Mouse (Mus musculus) cerebellum, postnatal 36 days (tissue): ENCODE results near the gene Stxbp1.
"Not testable (repeated sequence)": the region's sequence is repeated elsewhere in the genome, so short reads cannot be mapped to it uniquely, and the experiment has no call there.

ENCODE experiments used
- DNase-seq, 2 experiments: peaks; one replicate each; pipeline ENCODE4 v3.0.0; 2021 to 2022; ENCODE audit warnings: mixed read lengths in 2 of 2

Stxbp1 gene

DNA sequence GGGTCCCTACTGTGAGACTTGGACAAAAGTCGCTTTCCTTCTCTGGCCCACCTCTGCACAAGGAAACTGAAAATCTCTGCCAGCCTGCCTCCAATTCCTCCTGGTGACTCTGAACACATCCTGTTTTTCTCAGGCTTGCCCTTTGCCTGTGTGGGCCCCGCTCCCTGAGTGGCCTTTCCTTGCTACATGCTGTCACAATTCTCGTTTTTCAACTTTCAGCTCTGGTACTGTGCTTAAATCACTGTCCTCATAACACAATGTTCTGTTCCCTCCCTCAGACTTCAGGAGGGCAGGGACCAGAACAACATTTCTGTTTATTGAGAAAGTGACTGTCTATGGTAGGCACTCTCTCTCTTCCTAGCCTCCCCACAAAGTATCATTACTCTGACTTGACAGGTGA, 27.0 kb upstream of the Stxbp1 start:
- no peak for DNase-seq

DNA sequence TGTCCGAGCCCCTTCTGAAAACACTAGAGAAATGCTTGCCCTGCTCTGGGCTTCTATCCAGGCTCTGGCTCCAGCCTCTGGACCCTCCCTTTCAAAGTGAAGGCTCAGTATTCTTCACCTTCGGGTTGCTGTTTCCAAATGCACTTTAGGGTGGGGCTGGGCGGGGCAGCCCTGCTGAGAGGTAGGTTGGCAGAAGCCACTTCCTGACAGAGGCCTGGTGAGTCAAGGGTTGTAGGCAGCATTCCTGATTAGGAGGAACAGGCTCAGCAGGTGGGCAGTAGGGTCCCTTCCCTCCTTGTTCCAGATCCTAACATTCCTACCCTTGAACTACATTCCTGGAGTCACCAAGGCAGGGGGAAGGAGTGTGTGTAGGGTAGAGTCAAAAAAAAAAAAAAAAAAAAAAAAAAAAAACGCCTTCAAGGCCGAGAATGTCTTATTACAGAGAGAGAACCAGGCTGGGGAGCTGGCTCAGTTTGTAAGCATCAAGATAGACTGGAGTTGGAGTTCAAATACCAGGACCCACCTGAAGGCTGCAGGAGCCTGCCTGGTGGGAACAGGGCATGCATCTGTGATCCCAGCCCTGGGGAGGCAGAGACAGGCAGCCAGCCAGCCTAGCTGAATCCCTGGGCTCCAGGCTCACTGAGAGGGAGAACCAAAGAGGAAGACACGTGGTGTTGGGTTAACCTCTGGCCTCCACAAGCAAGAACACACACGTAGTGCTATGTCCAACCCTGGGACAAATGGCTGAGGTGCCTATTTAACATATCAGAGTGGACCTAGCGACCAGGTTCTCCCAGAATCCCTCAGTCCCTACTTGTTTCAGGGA, 23.4 kb upstream of the Stxbp1 start:
- no peak for DNase-seq

DNA sequence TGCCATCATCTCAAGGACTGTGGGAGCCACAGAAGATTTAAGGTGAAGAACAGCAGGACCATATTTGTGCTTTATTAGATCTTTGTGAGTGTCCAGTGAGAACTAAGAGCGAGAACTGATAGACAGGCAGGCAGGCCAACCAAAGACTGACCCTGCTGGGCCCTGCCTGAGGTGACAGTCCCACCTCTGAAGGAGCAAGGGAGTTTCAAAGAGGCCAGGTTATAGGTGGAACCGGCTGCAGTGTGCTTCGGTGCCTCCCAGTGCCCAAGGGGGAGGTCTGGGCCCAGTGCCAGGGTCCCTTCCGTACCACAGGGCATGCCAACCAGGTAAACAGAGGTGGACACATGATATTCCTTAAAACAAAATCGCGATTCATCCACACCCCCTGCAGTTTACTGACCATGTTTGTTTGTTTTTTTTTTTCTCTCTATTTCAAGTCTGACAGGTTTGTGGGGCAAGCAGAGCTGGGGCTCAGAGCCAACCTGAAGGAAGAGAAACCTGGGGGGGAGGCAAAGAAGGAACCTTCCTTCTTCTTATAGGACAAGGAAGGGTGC, 22.8 kb upstream of the Stxbp1 start:
- no peak for DNase-seq

DNA sequence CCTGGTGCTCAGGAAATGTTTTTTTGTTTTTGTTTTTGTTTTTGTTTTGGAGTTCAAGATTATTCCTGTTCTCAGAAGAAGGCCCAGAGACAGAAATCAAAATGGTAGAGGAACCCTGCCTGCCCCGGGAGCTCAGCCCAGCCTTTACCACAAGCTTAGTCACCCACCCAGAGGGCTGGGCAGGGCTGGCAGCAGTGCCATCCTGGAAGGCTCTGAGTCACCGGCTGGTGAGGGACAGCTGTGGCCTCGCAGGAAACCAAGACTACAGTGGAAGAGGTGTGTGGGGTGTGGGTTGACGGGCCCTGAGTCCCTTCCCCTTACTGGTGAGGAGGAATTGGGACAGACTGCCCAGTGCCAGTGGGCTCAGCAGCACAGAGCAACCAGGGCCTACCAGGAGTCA, 20.3 kb upstream of the Stxbp1 start:
- no peak for DNase-seq

DNA sequence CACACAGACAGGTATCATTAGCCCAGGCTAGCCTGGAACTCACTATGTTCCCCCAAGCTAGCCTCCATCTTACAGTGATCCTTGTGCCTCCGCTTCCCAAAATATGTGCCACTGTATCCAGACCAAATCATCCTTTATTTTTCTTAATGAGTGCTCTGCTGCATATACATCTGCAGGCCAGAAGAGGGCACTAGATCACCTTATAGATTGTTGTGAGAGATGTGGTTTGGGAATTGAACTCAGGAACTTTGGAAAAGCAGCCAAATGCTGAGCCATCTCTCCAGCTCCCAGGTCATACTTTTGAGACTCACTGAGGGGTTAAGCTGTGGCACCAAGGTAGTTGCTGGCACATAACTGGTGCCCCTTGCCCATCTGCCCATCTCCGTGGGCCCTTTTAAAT, 17.7 kb upstream of the Stxbp1 start:
- DNase-seq, result no peak

DNA sequence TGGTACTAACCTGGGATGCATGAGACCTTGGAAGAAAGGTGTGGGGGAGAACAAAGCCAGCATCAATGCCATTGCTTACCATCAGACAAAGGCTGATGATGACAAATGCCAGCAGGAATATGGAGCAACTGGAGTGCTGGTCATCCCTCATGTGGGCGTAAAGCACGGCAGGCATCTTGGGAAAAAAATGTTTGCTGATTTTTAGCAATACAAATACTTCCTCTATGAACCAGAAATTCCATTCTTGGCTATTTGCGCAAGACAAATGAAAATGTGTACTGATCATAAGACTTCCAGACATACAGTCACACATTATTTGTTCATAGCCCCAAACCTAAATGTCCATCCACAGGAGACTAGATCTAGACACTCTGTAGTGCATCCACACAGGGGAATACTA, 16.3 kb upstream of the Stxbp1 start:
- no peak for DNase-seq

DNA sequence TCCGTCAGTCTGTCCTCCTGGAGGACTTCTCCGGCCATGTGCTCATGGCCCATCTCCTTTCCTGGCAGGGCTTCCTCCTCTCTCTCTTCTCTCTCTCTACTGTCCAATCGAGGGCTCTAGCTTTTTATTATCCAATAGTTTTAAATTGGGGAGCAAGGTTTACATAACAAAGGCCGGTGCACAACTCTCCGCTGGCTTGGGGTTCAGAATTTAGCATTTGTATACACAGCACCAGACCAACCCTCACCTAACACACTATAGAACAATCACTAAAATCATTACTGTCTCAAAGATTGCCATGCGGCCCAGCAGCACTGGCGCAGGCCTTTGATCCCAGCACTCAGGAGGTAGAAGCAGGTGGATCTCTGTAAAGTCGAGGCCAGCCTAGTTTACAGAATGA, 13.8 kb upstream of the Stxbp1 start:
- no peak for DNase-seq

DNA sequence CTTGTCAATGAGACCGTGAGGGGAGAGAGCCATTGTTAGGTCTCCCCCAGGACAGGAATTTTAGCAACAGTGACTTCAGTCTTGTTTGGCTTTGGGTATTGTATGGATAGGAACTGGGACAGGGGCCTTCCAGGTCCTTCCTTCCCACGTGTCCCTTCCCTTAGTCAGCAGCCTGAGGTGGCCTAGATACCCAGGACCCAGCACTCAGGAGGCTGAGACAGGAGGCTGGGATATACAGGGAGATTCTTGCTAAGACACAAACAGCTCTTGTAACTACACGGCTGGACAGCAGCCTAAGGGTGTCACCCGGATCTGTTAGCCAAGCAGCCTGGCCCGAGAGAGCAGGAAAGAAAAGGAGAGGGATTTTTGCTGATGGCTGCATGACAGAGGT, 12.6 kb upstream of the Stxbp1 start:
- no peak for DNase-seq

DNA sequence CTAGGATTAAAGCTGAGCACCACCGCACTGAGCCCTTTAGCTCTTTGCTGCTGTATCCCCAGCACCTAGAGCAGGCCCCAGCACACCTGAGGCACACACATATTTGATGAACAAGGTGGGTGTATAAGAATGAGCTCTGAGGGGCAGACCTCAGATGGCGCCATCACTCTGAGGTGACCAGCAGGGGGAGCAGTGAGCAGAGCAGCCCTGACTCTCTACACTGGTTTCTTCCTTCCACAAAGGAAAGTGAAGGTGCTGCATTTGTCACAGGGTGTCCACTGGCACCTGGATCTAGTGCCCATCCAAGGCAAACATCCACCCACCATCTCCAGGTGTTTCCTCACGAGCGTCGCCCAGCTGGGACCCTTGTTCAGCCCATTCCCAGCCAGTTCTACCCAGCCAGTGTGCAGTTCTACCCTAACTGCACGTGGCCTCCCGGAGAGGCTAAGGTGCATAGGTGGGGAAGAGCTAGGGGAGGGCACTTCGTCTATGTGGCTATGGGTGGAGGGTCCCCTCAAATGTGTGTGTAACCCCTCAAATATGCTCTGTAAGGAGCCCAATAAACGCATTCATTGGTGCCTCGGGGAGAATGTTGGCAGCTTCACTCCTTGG, 12.1 kb upstream of the Stxbp1 start:
- peak; percentile 72 to 73 for DNase-seq

DNA sequence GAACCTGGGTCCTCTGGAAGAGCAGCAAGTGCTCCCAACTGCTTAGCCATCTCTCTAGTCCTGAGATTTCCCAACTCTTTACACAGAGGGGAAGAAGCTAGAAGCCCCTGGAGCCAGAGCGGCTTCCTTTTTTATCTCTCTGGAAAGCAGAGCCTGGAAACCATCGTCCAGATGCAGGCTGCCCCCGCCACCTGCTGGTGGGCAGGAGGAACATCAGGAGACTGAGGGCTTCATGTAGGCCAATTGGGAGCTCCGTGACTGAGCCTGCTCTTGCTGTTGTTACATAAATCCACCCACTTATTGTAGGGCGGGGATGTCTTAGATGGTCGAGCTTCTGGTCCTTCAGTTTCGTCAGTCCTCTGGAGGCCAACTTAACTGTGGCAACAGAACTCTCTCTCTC, 10.5 kb upstream of the Stxbp1 start:
- DNase-seq, result peak; percentile 74 to 81

DNA sequence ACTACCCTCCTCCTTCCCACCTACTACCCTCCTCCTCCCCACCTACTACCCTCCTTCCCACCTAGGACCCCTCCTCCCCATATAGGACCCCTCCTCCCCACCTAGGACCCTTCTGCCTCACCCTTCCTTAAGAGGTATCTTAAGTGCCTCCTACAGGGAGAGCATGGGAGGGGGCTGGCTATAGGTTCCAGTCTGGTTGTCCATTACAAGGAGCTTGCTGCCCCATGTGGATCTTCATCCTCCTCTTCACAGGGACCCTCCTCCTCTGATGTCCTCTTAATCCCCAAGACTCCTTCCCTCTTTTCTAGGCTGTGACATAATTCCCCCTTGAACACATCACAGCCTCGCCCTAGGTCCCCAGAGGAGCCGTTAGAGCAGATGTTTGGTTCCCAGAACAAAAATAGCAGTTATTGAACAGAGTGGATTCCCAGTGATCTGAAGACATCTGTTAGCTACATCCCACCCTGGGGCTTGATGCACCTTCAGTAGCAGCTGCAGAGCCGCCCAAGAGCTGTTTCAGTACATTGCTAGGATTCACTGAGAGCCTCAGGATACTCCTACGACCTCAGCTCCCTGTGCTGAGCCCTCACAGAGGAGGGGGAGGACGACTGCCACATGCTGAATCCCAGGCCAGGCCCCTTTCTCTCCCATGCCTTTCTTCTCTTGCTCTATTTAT, 8.9 kb upstream of the Stxbp1 start:
- no peak for DNase-seq

DNA sequence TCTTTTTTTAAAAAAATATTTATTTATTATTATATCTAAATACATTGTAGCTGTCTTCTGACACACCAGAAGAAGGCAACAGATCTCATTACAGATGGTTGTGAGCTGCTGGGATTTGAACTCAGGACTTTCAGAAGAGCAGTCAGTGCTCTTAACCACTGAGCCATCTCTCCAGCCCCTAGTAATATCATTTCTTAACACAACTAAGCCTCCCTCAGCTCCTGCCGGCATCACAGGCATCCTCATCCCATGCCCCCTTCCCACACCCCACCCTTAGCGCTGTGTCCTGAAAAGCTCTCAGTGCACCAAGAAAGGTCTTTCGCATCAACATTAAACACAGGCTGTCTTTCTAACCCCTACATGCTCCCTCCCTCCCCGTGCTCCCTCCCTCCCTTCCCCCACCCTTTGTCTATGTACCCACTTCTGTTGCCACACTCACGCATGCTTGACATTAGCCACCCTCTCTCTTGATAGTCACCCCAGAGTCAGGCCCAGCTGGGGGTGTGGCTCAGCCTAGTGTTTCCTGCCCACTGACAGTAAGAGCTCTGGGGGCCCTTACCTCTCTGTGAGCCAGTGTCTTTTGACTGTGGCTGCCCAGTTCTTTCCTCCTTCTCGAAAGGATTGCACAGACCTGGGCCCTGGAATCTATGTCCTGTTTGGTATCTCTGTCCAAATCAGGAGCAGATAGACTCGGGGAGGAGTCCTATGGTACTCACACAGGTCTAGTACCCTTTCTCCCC, 8.2 kb upstream of the Stxbp1 start:
- no peak for DNase-seq

DNA sequence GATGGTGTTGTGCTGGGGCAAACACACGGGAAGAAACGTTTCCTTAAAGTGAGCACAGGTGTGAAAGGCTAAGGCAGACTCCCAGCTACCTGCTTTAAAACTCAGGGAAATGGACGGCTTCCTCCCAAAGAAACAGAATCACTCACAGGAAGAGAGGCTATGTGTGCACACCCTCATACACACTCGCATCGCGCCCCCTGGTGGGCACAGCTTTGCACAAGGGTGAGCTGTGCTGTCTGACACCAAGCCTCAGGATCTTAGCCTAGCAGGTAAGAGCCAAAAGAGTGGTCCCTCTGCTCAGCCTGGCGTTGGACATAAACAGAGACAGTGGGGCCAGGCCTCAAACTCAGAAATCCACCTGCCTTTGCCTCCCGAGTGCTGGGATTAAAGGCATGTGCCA, 7.2 kb upstream of the Stxbp1 start:
- DNase-seq, result peak; percentile 96 to 97

DNA sequence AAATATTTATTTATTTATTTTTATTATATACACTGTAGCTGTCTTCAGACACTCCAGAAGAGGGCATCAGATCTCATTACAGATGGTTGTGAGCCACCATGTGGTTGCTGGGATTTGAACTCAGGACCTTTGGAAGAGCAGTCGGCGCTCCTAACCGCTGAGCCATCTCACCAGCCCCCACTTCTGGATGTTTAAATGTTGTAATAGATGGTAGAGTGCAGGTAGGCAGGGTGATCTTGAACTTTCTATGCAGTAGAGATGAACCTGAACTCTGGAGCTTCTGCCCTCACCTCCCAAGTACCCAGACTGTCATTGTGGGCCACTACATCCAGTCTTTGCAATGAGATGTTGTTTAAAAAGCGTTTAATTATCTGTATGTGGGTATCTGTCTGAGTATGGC, 6.7 kb upstream of the Stxbp1 start:
- DNase-seq, result not testable (repeated sequence)

DNA sequence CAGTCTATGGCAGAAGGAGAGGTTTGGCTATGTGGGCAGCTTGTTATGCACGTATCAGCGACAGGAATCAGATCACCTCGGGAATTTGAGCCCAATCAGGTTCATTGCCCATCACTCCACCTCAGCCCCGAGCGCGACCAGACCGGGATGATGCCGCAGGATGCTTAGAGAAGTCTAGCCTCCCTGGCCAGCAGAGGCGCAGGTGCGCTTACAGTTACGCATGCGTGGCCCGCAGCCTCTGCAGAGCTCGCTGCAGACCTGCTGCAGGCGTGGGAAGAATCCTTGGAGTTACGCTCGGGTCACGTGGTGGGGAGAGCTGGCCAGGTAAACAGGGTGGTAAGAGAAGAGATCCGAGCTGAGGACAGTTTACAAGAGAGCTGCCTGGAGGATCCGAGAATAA, 5.1 kb upstream of the Stxbp1 start:
- peak; percentile 89 to 93 for DNase-seq

DNA sequence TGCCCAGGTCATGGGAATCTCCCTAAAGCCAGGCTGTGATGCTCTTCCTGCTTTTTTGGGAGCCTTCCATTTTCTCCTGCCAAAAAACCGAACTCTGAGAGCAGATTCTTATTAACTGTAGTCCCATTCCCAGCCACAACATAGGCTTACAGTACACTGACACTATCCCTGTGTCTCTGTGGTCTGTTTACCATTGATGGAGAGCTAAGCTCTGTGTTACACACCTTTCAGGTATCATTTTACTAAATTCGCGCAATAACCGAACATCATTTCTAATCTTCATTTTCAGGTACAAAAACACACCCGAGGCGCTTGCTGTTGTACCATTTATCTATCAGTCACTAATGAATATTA, 400 bp upstream of the Stxbp1 start:
- DNase-seq, result no peak

DNA sequence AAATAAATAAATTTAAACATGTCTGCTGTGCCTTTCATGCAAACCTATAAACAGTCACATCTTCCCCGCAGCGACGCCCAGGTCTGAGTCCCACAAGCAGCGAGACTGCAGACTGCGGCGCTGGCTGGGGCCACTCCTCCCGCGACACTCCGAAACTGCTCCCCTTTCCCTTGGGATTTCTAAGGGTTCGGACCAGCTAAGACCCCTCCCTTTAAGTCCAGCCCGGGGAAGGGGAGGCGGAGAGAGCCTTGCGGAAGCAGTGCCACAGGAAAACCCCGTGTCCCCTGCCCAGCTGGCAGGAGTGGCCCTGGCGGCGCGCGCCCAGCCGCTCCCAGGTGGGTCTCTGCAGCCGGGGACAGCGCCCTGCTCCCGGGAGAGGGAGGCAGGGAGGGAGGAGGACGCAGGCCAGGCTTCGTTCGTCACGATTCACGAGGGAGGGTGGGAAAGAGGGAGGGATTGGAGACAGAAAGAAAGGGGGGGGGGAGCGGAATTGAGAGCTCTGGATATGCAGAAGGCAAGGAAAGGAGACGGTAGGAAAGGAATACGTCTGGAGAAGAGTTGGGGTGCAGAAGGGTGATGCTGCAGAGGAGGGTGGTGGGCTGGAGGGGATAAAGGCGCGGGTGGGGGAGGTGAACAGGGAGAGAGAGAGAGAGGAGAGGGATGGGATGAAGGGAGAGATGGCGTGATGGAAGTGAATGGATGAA, 792 bp downstream of the Stxbp1 start:
- peak; percentile 76 to 80 for DNase-seq

DNA sequence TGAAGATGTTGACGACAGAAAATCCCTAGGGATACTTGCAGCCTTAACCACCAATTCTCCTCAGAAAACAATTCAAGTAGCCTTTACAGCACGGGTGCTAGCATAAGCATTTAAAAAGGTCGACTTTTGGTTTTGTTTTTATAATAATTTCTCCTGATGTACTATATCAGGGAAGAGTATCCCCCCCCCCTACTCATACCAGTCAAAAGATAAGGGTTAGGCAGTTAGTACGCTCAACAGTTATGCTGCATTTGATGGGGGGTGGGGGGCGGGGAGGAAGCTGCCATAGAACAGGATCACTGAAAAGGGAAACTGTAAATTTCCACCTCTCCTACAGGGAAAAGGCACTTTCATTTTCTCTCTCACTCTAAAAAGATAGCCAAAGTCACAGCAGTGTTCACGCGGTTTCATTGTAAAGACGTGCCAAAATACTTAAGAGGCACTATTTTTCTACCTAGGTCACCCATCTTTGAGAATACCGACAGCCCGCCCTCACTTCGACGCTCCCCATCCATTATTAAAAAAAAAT, 1.4 kb downstream of the Stxbp1 start:
- DNase-seq, result no peak

DNA sequence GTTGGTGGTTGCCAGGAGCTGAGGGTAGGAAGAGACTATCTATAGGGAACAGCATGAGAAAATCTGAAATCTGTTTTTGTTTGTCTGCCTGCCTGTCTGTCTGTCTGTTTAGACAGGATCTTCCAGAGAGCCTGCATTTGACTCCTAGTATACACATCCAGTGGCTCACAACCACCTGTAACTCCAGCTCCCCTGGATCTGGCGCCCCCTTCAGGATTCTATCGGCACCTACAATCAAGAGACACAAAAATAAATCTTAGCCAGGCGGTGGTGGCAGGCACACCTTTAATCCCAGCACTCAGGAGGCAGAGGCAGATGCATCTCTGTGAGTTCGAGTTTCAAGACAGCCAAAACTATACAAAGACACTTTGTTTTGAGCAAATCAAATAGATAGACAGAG, 4.5 kb downstream of the Stxbp1 start:
- DNase-seq, result no peak

DNA sequence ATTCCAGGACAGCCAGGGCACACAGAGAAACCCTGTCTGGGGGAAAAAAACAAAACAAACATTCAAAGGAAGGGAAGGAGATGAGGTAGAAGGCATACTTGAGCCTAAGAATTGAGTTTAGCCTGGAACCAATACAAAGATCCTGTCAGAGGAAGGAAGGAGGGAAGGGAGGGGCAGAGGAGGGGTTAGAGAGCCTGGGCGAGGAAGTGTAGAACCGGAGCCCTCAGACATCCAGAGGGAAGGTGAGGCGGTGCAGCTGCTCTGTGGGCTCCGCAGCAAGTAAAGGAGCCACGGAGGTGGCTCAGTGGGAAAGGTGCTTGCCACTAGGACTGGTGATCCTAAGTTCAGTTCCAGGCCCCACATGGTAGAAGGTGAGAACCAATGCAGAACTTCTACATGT, 5.9 kb downstream of the Stxbp1 start:
- no peak for DNase-seq

DNA sequence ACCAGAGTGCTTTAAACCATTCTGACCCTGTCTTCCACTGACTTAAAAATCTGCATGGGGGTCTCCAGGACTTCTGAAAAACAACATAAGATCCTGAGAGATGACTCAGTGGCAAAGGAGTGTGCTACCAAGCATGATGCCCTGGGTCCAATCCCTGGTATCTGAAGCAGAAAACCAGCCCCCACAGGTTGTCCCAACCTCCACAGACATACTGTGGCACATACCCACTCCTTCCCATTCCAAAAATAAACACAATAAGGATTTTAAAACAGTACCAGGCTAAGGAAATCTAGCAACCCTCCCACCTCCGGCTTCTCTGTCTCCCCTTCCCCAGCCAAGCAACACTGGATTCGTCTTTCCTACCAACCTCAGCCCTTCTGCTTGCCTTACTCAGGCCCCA, 7.8 kb downstream of the Stxbp1 start:
- DNase-seq, result no peak

DNA sequence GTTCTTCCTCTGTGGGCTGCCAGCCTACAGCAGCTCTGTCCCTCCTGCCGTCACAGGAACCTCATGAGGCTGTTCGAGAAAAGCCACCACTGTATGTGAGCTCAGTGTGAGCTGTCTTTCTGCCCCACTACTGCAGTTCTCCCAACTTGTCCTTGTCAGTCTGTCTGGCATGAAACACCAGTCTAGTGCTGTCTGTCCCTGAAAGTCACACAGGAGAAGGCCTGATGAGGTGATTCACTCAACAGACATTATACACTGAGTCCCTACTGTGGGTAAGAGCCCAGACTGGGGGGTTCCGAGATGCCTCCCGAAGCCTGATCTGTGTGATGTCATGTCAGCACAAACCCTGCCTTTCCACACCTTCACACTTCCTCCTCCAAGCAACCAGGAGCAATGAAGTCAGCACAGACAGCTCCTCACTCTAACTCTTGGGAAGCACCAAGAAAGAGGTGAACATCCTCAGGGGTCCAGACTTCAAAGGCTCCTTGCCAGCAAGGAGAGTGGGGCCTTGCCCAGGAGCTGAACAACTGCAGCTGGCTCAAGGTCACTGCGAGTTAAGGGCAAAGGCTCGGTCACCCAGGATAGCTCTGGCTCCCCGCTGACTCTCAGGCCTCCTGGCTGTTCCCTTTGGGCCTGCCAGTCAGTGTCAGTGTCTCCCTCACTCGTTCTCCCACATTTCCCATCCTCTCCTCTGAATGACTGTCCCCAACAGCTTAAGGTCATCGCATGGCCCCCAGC, 8.7 kb downstream of the Stxbp1 start:
- no peak for DNase-seq
